Mouse (Mus musculus) ES-E14 (cell line): ENCODE measurements around the gene Gm20458.

Experiments
- CHD2 ChIP-seq: IDR thresholded peaks from 2 replicates; pipeline ENCODE4 v1.6.1; 2014; ENCODE audit warnings: mild to moderate bottlenecking, low read depth, low read length, inconsistent platforms
- MAFK ChIP-seq: IDR thresholded peaks from 2 replicates; pipeline ENCODE4 v1.6.1; 2014; ENCODE audit warnings: mild to moderate bottlenecking, low read depth, low read length, inconsistent platforms; ENCODE audit not compliant: insufficient read depth

DNA sequence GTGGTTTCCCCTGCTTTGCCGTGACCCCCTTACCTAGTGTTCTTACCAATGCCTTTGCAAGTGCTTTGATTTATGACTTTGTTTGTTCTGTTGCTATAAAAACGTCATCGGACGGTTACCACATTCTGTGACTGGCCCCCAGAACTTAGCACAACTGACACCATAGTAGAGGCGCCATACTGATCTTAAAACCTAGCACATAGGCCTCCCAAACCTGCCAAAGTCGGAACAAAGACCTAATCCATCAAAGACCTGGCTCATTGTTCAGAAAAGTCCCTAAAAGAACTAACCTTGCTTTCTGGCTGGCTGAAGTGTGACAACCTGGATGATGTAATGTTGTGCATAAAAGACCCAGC is 58.4 kb downstream of the Gm20458 start:
- TF ChIP-seq MAFK, result no peak
- TF ChIP-seq CHD2, result no peak
